Mouse (Mus musculus) megakaryocyte progenitor cell, adult 5-6 weeks (primary cell): ENCODE measurements around the gene Tomm6. TPM values are rescaled to one million over a fixed set of nuclear protein-coding genes. Genes with fewer than 3 reads are reported as not detected.
A peak's percentile ranks its signal among the peaks of the same experiment; 100 is the strongest.
"Not testable (repeated sequence)": the region's sequence is repeated elsewhere in the genome, so short reads cannot be mapped to it uniquely, and the experiment has no call there.

Experiments
- ATAC-seq: replicated peaks from 2 replicates; pipeline ENCODE4 v1.8.0; 2016; ENCODE audit warnings: mild to moderate bottlenecking, moderate TSS enrichment, inconsistent platforms; ENCODE audit not compliant: poor library complexity
- total RNA-seq, 2 experiments: library from RNA; stranded (forward) in 1 of 2; stranded (reverse) in 1 of 2; fragments of 157-497, 149-512 nt in 1 of 2; fragments of 200-1000 nt in 1 of 2; gene quantifications; 2 replicates each; pipeline versions ENCODE4 v1.2.3 to v1.2.4; 2015 to 2017

Gene Tomm6
- total RNA-seq, 2 experiments from 2014 or later, result 72.6 to 226 TPM

DNA sequence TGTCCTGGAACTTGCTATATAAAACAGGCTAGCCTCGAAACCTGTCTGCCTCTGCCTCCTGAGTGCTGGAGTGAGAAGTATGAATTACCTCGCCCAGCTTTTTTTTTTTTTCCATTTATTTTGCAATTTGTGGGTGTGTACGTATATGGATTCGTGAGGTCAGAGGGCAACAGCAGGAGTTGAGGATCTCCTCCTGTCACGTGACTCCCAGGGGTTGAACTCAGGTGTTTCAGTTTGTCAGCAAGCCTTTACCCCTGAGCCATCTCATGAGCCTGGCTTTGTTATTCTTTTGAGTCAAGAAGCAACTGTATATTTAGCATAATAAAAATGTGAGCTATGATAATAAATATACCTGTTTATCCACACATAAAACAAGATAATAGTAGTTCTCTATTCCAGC is 32.5 kb downstream of the Tomm6 start:
- no peak for ATAC-seq

DNA sequence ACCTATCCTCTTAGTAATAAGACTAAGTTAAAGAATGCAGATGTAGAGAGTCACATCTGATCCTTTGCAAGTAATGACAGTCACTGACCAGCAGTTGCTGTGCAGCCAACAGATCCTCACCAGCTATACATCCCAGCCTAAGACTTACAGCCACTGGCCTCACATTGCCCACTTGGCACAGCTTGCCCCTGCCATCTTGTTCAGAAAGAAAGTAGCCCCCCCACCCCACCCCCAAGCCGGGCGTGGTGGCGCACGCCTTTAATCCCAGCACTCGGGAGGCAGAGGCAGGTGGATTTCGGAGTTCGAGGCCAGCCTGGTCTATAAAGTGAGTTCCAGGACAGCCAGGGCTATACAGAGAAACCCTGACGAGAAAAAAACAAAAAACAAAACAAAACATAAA is 33.8 kb downstream of the Tomm6 start:
- ATAC-seq, result not testable (repeated sequence)

DNA sequence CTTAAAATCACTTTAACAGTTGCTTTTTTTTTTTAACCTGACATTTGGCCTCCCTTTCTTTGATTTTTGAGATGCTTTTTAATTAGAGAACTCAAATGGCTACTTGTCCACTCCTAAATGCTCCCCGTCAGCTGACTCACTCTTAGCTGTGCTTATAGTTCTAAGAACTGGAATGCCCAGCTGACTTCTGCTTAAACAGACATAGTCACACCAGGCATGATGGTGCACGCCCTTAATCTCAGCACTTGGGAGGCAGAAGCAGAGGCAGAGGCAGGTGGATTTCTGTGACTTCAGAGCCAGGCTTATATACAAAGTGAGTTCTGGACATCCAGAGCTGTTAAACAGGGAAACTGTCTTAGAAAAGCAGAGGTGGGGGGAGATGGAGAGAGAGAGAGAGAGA is 36.2 kb downstream of the Tomm6 start:
- no peak for ATAC-seq

GRCm38 (mm10) chr17:47648966-47649365 is 39.2 kb downstream of the Tomm6 start:
- no peak for ATAC-seq

GRCm38 (mm10) chr17:47646683-47647082 is 41.5 kb downstream of the Tomm6 start:
- peak; percentile 100 for ATAC-seq

GRCm38 (mm10) chr17:47642992-47643391 is 45.2 kb downstream of the Tomm6 start:
- ATAC-seq, result no peak

Other genes with a start within 250 kb of the Tomm6 start
- gene Taf8, start 186.1 kb downstream of the Tomm6 start, total RNA-seq (2015), result 14.7 and 19.1 TPM in 2 replicates
- 32.1 and 33.4 TPM in 2 replicates for gene Taf8, start 186.1 kb downstream of the Tomm6 start, total RNA-seq (2017)
- gene Ccnd3, start 183.3 kb downstream of the Tomm6 start, total RNA-seq (2015), result 95.3 and 100 TPM in 2 replicates
- 51.4 and 53.8 TPM in 2 replicates for gene Ccnd3, start 183.3 kb downstream of the Tomm6 start, total RNA-seq (2017)
- 9.8 and 11.6 TPM in 2 replicates for gene Bysl, start 76.9 kb downstream of the Tomm6 start, total RNA-seq (2015)
- 15.4 and 16.0 TPM in 2 replicates for gene Bysl, start 76.9 kb downstream of the Tomm6 start, total RNA-seq (2017)
- gene Med20, start 76.8 kb downstream of the Tomm6 start, total RNA-seq (2015), result 20.4 and 23.8 TPM in 2 replicates
- gene Med20, start 76.8 kb downstream of the Tomm6 start, total RNA-seq (2017), result 37.7 and 40.7 TPM in 2 replicates
- gene Gm20517, start 76.8 kb downstream of the Tomm6 start, total RNA-seq (2015), result 0.56 and 2.2 TPM in 2 replicates
- gene Gm20517, start 76.8 kb downstream of the Tomm6 start, total RNA-seq (2017), result 3.4 and 3.6 TPM in 2 replicates
- 4.8 and 5.9 TPM in 2 replicates for gene Usp49, start 57.7 kb downstream of the Tomm6 start, total RNA-seq (2015)
- 4.5 and 6.4 TPM in 2 replicates for gene Usp49, start 57.7 kb downstream of the Tomm6 start, total RNA-seq (2017)
- 0.22 and 0.72 TPM in 2 replicates for gene Frs3, start 644 bp upstream of the Tomm6 start, total RNA-seq (2015)
- gene Frs3, start 644 bp upstream of the Tomm6 start, total RNA-seq (2017), result 0.12 and 0.61 TPM in 2 replicates
- gene Gm21981, start 6.1 kb upstream of the Tomm6 start, total RNA-seq (2015), result 0.54 TPM in 1 of 2 replicates, not detected in the other
- not detected in 2 replicates for gene Gm21981, start 6.1 kb upstream of the Tomm6 start, total RNA-seq (2017)
- 0.15 and 0.64 TPM in 2 replicates for gene Prickle4, start 6.3 kb upstream of the Tomm6 start, total RNA-seq (2015)
- gene Prickle4, start 6.3 kb upstream of the Tomm6 start, total RNA-seq (2017), result 0.33 and 1.4 TPM in 2 replicates
- gene Pgc, start 38.5 kb upstream of the Tomm6 start, total RNA-seq (2015), result not detected in 2 replicates
- not detected in 2 replicates for gene Pgc, start 38.5 kb upstream of the Tomm6 start, total RNA-seq (2017)
- gene Tfeb, start 48.6 kb upstream of the Tomm6 start, total RNA-seq (2015), result 6.5 and 7.5 TPM in 2 replicates
- gene Tfeb, start 48.6 kb upstream of the Tomm6 start, total RNA-seq (2017), result 7.5 and 10.9 TPM in 2 replicates
- 2.9 and 4.1 TPM in 2 replicates for gene Mdfi, start 146.3 kb upstream of the Tomm6 start, total RNA-seq (2015)
- 1.5 and 3.8 TPM in 2 replicates for gene Mdfi, start 146.3 kb upstream of the Tomm6 start, total RNA-seq (2017)
- gene Foxp4, start 236.3 kb upstream of the Tomm6 start, total RNA-seq (2015), result 20.1 and 21.3 TPM in 2 replicates
- gene Foxp4, start 236.3 kb upstream of the Tomm6 start, total RNA-seq (2017), result 3.2 and 4.0 TPM in 2 replicates